Mouse (Mus musculus): ENCODE results near the gene Ptbp2. TPM values are rescaled to one million over a fixed set of nuclear protein-coding genes. Genes with fewer than 3 reads are reported as not detected.

Ptbp2 gene
- total RNA-seq (2021): 10 to 100 TPM; 35.8 to 60.3 TPM
- long read RNA-seq, experiment 1, partial matches to known transcripts: 2 of 16 reads
- long read RNA-seq, experiment 1, other reads (novel, unspliced or antisense): 6 of 16 reads
- long read RNA-seq, experiment 2, partial matches to known transcripts: 1 of 13 reads
- long read RNA-seq, experiment 2, other reads (novel, unspliced or antisense): 3 of 13 reads

GRCm38 (mm10) chr3:119784366-119784765, at the start of gene Ptbp2:
Ptbp2 (minus strand) TSS chr3:119784466.
- no peak for DNase-seq

DNA sequence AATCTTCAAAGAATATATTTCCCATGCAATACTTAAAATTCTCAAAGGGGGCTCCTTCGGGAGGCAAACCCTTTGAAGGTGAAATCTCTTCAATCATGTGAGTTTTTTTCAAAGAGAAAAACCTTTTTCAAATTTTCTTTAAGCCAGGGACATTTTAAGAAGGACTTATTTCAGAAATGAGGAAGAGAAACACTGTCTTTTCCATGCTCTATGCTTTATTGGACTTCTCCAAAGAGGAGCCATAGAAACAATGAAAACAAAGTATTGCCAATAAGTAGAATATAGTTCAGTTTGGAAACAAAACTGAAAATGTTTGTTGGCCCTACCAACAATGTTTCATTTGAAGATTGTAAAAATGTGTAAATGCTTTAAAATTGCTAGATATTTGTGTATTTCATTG, 30.4 kb upstream of the Ptbp2 start:
- no peak for DNase-seq

GRCm38 (mm10) chr3:119806123-119806522, 21.9 kb upstream of the Ptbp2 start:
- DNase-seq: no peak

DNA sequence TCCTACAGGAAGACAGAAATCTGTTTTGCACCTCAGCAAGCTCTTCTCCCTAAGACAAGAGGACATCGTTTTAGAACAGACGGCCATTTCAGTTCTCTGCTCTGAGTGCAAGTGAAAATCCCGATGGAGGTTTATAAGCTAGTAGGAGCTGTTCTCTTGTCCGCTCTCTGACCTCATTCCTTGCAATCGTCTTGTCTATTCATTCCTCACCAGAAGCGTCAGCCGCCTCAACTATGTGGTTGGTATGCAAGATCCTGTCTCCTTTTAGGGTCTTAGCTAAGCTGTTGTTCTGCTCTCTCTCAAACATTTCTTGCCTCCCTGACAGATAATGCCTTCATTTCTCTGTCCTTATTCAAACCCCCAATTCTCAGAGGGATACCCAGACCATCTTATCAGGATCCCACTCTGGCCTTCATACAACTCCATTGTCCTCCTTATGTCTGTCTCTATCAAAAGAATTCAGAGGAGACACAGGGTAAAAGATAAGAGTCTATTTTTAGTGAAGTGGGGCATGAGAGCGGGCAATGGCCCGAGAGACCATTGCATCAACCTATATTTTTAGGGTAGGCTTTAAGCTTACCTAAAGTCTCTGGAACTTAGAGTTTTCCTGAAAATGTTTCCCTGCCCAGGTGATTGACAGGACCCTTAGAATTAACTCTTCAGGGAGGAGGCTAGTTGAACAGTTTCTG, 10.6 kb upstream of the Ptbp2 start:
- DNase-seq: no peak

- peak; percentile 92 for DNase-seq
These were observed 1.1 kb downstream of the Ptbp2 start for GRCm38 (mm10) chr3:119782946-119783701.

DNA sequence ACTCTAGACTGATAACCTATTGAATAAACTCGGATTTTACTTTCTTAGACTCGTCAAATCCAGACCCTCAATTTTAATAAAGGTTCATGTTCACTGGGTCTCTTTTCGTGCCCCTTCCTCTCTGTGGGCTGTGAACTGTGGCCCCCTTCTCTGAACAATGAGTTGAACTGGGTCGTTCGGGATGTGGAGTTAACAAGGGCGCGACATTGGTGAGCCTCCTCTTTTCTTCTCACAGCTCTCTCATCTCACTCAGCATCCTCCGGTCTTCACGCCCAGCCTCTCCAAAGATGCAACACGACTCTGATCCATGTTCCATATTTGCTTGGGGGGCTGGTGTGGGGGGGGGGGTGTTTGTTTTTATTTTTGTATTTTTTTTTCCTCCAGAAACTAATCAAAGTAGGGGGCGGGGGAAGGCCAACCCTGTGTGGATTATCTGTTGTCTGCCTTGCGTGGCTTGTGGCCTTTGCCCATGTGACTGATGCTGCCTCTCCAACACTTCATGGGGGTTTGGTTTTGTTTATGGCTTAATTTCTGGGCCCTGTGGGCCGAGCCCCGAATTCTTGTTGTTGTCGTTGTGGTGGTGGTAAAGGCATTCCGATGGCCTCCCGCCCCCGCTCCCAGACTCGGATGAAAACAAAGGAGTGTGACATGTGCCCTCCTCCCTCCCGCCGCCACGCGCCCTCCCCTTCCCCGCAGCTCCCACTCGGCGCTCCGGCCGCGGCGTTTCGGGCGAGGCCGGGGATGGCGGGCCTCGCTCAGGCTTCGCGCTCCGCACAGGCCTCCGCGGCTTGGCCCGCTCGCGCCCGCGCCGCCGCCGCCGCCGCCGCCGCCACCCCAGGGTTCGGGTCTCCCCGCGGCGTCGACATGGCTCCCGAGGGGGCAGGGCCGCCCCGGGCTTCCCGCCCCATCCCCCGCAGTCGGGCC, 2.0 kb downstream of the Ptbp2 start:
- DNase-seq: peak; percentile 70

DNA sequence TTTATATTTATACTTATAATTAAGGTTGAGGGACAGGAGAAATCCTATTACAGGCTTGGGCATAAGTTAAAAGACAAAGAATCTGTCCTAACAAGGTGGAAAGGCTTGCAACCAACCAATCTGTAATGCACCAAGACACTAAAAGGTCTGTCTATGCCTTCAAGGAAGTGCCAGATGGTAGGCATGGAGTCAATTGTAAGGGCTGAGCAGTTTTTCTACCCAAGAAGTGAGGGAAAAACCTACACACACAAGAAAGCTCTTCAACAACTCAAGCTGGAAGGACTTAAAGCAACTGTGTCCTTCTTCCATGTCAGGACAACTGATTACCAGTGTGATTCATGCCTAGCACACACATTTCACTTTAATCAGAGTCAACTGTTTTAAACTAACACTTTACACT, 3.4 kb downstream of the Ptbp2 start:
- DNase-seq: peak; percentile 6

- DNase-seq: no peak
These were observed 5.0 kb downstream of the Ptbp2 start for GRCm38 (mm10) chr3:119779261-119779660.

- no peak for DNase-seq
These were observed 5.8 kb downstream of the Ptbp2 start for GRCm38 (mm10) chr3:119778431-119778830.

GRCm38 (mm10) chr3:119776129-119776528, 8.1 kb downstream of the Ptbp2 start:
- DNase-seq: no peak

DNA sequence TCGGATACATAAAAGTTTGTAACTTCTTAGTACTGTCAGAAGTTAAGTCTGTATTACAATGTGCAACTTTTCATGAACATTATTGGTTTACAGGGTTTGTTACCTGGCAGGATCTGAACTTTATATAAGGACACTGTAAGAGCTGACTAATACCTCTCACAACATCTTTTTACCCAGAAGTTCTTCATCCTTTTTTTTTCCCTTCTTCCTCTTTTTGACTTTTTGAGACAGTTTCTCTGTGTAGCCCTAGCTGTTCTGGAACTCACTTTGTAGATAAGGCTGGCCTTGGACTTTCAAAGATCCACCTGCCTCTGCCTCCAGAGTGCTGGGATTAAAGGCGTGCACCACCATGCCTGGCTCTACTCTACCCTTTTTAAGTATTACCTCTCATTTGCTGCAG, 11.5 kb downstream of the Ptbp2 start:
- no peak for DNase-seq

GRCm38 (mm10) chr3:119763772-119764171, 20.5 kb downstream of the Ptbp2 start:
- DNase-seq: no peak

DNA sequence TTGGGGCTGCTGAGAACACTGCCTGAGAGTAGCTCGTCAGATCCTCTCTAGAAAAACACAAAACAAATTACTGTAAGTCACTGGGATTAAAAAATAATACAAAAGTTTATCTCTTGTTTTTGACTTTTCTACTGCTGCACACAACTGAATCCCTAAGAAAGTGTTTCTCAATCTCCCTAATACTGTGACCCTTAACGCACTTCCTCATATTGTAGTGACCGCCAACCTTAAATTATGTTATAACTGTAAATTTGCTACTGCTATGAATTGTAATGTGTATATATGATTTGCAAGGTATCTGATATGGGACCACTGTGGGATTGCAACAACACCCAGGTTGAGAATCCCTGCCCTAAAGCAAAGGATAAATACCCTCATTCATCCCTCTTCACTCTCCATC, 22.5 kb downstream of the Ptbp2 start:
- DNase-seq: no peak

DNA sequence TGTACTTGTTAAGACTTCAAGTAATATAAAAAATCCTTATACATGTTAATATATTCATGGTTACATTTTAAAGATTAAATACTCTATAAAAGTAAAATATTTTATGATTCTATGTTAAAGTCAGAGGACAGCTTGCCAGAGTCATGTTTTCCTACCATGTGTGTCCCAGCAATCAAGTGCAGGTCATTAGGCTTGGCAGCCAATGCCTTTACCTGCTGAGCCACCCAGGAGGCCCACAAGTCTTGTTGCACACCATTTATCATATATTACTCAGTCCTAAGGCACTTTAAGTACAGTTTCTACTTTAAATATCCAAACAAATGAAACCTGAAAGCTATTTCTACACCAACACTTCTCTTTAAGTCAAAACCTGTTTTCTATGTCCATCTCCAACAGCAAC, 30.5 kb downstream of the Ptbp2 start:
- no peak for DNase-seq

- no peak for DNase-seq
These were observed 34.6 kb downstream of the Ptbp2 start for GRCm38 (mm10) chr3:119749551-119750249.

GRCm38 (mm10) chr3:119749140-119749539, 35.1 kb downstream of the Ptbp2 start:
- DNase-seq: no peak

- DNase-seq: no peak
These were observed 37.6 kb downstream of the Ptbp2 start for GRCm38 (mm10) chr3:119746656-119747055.

DNA sequence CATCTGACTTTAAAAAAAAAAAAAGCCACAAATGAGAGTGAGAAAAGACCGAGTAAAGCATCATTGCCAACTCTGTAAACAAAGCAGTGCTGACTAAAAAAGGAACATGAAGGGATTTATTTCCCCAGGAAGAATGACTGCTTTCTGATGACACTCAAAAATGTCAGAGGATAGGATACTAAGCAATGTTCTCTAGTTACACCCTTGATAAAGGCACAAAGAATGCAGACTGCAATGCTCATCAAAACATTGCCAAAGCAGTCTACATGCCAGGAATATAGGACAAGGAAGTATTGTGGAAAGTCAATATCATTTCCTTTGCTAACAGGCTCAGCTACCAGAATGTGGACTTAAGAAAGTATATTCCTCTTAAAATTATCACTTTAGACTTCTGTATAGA, 38.5 kb downstream of the Ptbp2 start:
- no peak for DNase-seq

DNA sequence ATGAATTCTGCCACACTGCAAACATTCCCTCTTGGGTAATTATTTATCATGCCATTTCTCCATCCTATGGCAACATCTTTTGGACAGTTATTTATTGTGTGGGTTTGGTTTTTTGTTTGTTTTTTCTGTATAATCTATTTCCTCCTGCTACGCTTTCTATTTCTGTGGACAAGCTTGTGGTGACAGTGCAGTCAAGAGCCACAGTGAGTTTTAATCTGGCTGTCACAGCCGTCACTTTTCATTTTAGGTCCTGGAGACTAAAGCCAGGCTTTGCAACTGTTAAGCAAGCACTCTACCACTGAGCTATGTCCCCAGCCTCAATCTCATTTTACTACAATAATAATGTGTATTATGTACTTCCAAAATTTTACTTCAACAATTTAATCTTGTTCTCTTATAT, 54.4 kb downstream of the Ptbp2 start:
- DNase-seq: no peak

DNA sequence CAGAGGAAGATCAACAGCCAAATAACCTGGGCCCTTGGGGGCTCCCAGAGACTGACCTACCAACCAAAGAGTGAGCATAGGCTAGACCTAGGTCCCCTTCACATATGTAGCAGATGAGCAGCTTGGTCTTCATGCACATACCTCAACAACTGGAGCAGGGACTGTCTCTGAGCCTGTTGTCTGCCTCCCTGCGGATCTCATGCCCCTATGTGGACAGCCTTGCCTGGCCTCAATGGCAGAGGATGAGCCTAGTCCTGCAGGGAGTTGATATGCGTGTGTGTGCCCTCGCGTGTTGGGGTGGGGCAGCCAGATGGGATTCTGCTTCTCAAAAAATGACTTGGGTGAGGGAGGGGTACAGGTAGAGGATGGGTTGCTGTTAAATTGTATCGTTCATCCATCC, 72.2 kb downstream of the Ptbp2 start:
- DNase-seq: no peak

GRCm38 (mm10) chr3:119711503-119711902, 72.8 kb downstream of the Ptbp2 start:
- DNase-seq: no peak

DNA sequence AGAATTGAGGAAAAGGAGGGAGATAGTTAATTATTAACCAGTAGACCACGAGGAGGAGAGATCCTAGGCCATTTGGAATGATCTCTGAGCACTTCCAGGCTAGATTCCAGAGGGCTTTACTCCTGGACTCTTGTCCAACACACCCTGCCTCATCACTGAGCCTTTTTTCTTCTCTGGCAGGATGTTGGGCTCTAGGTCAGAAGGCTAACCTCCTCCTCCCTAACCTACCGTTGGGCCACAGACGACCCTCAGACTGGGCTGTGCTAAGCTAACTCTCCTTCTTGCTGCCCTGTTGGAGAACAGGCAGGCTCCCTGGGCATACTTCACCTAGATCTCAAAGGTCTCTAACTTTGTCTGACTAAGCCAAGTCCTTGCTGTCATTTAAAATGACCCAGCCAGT, 82.8 kb downstream of the Ptbp2 start:
- peak; percentile 6 for DNase-seq
